Mouse (Mus musculus) embryonic facial prominence, embryonic 14.5 days (tissue): ENCODE measurements around the gene Dnajc4. TPM values are rescaled to one million over a fixed set of nuclear protein-coding genes. Genes with fewer than 3 reads are reported as not detected.

Experiments used
- ATAC-seq: fragments of 200-750 bp; cut with Nextera tagmentation; 2 replicates; pipeline ENCODE4 v1.8.0; 2017; ENCODE audit warnings: low read depth, moderate number of reproducible peaks, moderate TSS enrichment
- DNase-seq: peaks from one replicate; pipeline ENCODE4 v3.0.0-alpha.2; 2015; ENCODE audit warnings: low spot score
- H3K27ac ChIP-seq: fragments of 300-500 bp; sonication (generic); replicated peaks from 2 replicates; pipeline ENCODE4 v1.5.1; 2014; ENCODE audit warnings: low read depth, mild to moderate bottlenecking, low read length, moderate library complexity
- H3K27me3 ChIP-seq: fragments of 300-500 bp; sonication (generic); replicated peaks from 2 replicates; pipeline ENCODE4 v1.6.1; 2014; ENCODE audit warnings: low read length; ENCODE audit not compliant: control insufficient read depth, insufficient read depth
- H3K36me3 ChIP-seq: fragments of 300-500 bp; sonication (generic); 2 replicates; pipeline ENCODE4 v1.6.1; 2014; ENCODE audit warnings: low read length, mixed read lengths; ENCODE audit not compliant: control insufficient read depth, insufficient read depth
- H3K4me1 ChIP-seq: fragments of 300-500 bp; sonication (generic); 2 replicates; pipeline ENCODE4 v1.6.1; 2014; ENCODE audit warnings: antibody characterized with exemption, low read length; ENCODE audit not compliant: control insufficient read depth, insufficient read depth
- H3K4me2 ChIP-seq: fragments of 300-500 bp; sonication (generic); 2 replicates; pipeline ENCODE4 v1.6.1; 2014; ENCODE audit warnings: low read depth, mild to moderate bottlenecking, low read length, moderate library complexity, mixed read lengths
- H3K4me3 ChIP-seq: fragments of 300-500 bp; sonication (generic); 2 replicates; pipeline ENCODE4 v1.5.1; 2014; ENCODE audit warnings: low read depth, mild to moderate bottlenecking, low read length
- H3K9ac ChIP-seq: fragments of 300-500 bp; sonication (generic); 2 replicates; pipeline ENCODE4 v1.6.1; 2014; ENCODE audit warnings: low read depth, mild to moderate bottlenecking, low read length, moderate library complexity, mixed read lengths
- H3K9me3 ChIP-seq: fragments of 300-500 bp; sonication (generic); 2 replicates; pipeline ENCODE4 v1.6.1; 2016; ENCODE audit warnings: low read length; ENCODE audit not compliant: control insufficient read depth
- WGBS: fragments of 180-500 bp; shearing (Covaris S2); extraction: QIAGEN DNeasy Blood & Tissue Kit; methylation state at CpG from one replicate; pipeline ENCODE4 v1.1.7; 2014; 5-methylcytosine and 5-hydroxymethylcytosine counted together
- polyA plus RNA-seq: library from polyadenylated mRNA; unstranded; fragments of >200 nt; fragmentation: Nextera tagmentation; extraction: Ambion mirVana; gene quantifications from 2 replicates; pipeline ENCODE4 v1.2.1, GENCODE M21; 2014

The Dnajc4 gene
- polyA plus RNA-seq, 1 experiment from 2014 or later = 21.7 TPM

- ATAC-seq = 0 out of 2 replicates have a peak, but pooled peaks have one; percentile 28
- H3K36me3 ChIP-seq = peaks cover 57% of the 10 kb centered on the region
Measured at GRCm38 (mm10) chr19:7019191-7019590, 26.8 kb upstream of the Dnajc4 start, which contains the start of gene Fermt3. Fermt3 (minus strand) TSS chr19:7019469.

GRCm38 (mm10) chr19:7018546-7018945 lies 26.2 kb upstream of the Dnajc4 start:
- no peak for DNase-seq
- H3K9ac ChIP-seq = no peak overlapping the region
- no peak overlapping the region for H3K4me3 ChIP-seq
- H3K4me1 ChIP-seq = no peaks in the 10 kb centered on the region
- WGBS = 83% methylated on average over 11 of the region's 11 CpGs
- H3K4me2 ChIP-seq = no peak overlapping the region
- no peak for ATAC-seq
- H3K27ac ChIP-seq = no peak overlapping the region; the same call in 1 of the 2 replicates
- peaks cover 51% of the 10 kb centered on the region for H3K36me3 ChIP-seq
- no peaks in the 10 kb centered on the region for H3K9me3 ChIP-seq
- H3K27me3 ChIP-seq = no peaks in the 10 kb centered on the region

More at GRCm38 (mm10) chr19:7019191-7019590, 26.8 kb upstream of the Dnajc4 start, which contains the start of gene Fermt3:
- 86% methylated on average over 5 of the region's 5 CpGs for WGBS
- H3K4me3 ChIP-seq = no peak within 1 kb of the TSS
- H3K4me1 ChIP-seq = no peaks in the 10 kb centered on the region
- no peak within 1 kb of the TSS; the same call in 1 of the 2 replicates for H3K27ac ChIP-seq
- peak; percentile 17 for DNase-seq
- no peaks in the 10 kb centered on the region for H3K9me3 ChIP-seq
- no peaks in the 10 kb centered on the region for H3K27me3 ChIP-seq
- no peak within 1 kb of the TSS for H3K4me2 ChIP-seq
- no peak within 1 kb of the TSS for H3K9ac ChIP-seq

DNA sequence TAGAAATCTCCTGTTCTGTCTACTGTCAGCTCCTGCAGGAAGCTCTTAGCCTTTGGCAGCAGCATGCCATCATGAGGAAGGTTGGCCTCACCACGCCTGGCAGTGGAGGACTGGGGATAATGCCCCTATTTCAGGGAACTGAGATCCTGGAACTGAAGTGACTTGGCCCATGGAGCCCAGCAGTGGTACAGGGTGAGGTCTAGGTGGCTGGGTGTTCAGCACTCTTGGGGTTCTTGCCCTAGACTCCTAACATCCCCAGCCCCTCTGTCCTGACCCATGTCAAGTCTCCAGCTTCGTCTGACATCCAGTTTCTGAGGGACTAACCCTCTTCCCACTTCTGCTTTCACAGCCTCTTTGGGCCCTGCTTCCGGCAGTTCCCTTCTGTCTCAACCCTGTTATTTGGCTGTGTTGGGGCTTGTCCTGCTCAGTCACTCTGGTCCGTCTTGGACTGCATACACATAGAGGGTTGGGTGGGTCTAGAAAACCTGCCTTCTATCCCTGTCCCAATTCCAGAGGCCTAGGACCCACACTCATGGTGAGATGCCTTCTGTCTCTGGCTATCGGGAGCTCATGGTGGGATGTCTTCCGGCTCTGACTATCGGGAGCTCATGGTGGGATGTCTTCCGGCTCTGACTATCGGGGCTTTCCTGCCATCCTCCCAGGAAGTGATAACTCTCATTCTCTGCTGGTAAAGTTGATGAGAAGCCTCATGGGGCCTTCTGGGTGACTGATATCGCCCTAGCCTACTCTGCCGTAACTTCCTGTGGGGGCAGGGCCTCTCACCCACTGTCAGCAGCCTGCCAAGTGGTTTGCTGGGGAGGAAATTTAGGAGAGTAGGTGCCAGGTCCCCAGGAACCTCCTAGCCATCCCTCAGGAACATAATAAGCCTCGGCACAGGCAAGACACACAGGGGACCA lies 25.4 kb upstream of the Dnajc4 start:
- DNase-seq (no peak), ATAC-seq (no peak)
- Histone ChIP-seq H3K36me3 (peaks cover 43% of the 10 kb centered on the region), H3K4me3 (no peak overlapping the region), H3K27me3 (no peaks in the 10 kb centered on the region), H3K9me3 (no peaks in the 10 kb centered on the region), H3K4me2 (no peak overlapping the region), H3K9ac (no peak overlapping the region), H3K27ac (no peak overlapping the region), H3K4me1 (no peaks in the 10 kb centered on the region)
- 85% methylated on average over 12 of the region's 12 CpGs for whole genome bisulfite sequencing

GRCm38 (mm10) chr19:7014481-7015135 lies 22.2 kb upstream of the Dnajc4 start:
- H3K9me3 ChIP-seq = no peaks in the 10 kb centered on the region
- H3K27ac ChIP-seq = no peak overlapping the region
- H3K9ac ChIP-seq = no peak overlapping the region
- no peak for ATAC-seq
- no peak overlapping the region for H3K4me2 ChIP-seq
- no peaks in the 10 kb centered on the region for H3K27me3 ChIP-seq
- no peak overlapping the region for H3K4me3 ChIP-seq
- H3K4me1 ChIP-seq = no peaks in the 10 kb centered on the region
- H3K36me3 ChIP-seq = peaks cover 12% of the 10 kb centered on the region; the same call in 1 of the 2 replicates
- DNase-seq = no peak
- WGBS = 94% methylated on average over 19 of the region's 20 CpGs

DNA sequence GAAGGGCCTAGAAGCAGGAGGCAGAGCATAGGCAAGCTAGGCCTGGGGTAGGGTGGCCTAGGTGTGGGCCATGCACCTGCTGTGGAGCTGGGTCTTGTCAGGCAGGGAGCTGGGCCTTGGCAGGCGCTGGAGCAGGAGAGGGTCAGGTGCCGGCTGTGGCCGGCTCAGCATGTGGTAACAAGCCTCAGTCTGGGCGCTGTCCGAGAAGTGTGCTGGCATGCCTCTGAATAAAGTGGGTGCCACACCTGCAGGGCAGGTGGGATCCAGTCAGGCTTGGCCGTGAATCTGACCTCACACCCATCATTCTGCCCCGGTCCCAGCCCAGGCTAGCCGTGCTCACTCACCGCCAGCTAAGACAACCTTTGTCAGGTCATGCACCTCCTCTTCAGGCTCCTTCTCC lies 21.6 kb upstream of the Dnajc4 start:
- DNase-seq = no peak
- no peak overlapping the region for H3K4me2 ChIP-seq
- no peak for ATAC-seq
- H3K4me1 ChIP-seq = no peaks in the 10 kb centered on the region
- H3K36me3 ChIP-seq = peaks cover 6% of the 10 kb centered on the region; the same call in 1 of the 2 replicates
- H3K27ac ChIP-seq = no peak overlapping the region
- 81% methylated on average over 8 of the region's 9 CpGs for WGBS
- no peak overlapping the region for H3K4me3 ChIP-seq
- no peaks in the 10 kb centered on the region for H3K9me3 ChIP-seq
- no peak overlapping the region for H3K9ac ChIP-seq
- H3K27me3 ChIP-seq = no peaks in the 10 kb centered on the region

DNA sequence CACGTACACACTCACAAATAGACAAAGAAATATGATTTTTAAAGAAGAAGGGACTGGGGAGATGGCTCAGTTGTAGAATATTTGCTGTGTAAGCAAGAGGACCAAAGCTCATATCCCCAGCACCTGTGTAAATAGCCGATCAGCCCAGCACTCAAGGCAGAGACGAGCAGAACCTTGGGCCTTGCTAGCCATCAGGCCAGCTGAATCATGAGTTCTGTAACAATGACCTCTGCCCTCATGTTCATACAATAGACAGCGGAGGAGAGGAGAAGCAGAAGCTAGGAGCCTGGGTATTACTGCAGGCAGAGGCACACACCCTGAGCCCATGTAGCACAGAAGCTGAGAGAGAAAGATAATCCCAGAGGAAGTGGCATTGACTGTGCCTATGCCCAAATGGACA lies 20.1 kb upstream of the Dnajc4 start:
- 79% methylated on average over 4 of the region's 4 CpGs for WGBS
- Histone ChIP-seq H3K9ac (no peak overlapping the region), H3K4me3 (no peak overlapping the region), H3K27ac (no peak overlapping the region), H3K9me3 (no peaks in the 10 kb centered on the region), H3K4me1 (no peaks in the 10 kb centered on the region), H3K4me2 (no peak overlapping the region), H3K27me3 (no peaks in the 10 kb centered on the region), H3K36me3 (0 out of 2 replicates have a peak, but pooled peaks cover 6% of the 10 kb centered on the region)
- DNase-seq = no peak
- ATAC-seq = no peak

DNA sequence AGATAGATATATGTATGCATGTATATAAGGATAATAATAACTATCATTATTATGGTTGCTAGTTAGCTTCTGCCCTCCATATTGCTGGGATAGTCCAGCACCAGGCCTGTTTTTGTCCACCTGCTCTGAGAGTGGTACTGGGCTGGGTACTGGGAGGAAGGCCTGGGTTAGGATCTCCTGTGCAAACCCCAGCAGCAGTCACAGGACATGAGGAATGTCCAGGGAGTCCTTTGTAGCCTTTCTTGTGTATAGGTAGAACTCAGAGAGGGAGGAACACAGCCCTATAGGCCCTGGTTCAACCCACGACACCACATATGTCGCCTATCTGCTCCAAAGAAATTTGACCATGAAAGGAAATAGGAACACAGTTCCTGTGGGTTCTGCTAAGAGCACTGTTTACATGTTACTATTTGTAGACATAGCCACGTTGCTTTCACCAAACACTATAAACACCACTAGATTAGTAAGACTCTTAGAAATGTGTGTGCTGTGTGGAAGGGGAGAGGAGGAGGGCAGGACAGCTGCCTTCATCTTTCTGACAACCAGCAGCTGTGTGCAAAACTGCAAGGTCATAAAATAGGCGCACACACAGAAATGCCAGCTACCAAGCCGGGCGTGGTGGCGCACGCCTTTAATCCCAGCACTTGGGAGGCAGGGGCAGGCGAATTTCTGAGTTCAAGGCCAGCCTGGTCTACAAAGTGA lies 14.7 kb upstream of the Dnajc4 start:
- Histone ChIP-seq H3K9me3 (no peaks in the 10 kb centered on the region), H3K4me3 (no peak overlapping the region), H3K9ac (no peak overlapping the region), H3K4me2 (no peak overlapping the region), H3K36me3 (no peaks in the 10 kb centered on the region), H3K27me3 (no peaks in the 10 kb centered on the region), H3K4me1 (no peaks in the 10 kb centered on the region), H3K27ac (no peak overlapping the region)
- ATAC-seq (no peak; the same call in 1 of the 2 replicates), DNase-seq (no peak)
- WGBS = 79% methylated on average over 9 of the region's 9 CpGs

- no peak overlapping the region for H3K27ac ChIP-seq
- no peak overlapping the region for H3K4me3 ChIP-seq
- H3K9ac ChIP-seq = no peak overlapping the region
- 91% methylated on average over 19 of the region's 19 CpGs for WGBS
- H3K4me2 ChIP-seq = no peak overlapping the region
- DNase-seq (no peak), ATAC-seq (no peak)
- peaks cover 16% of the 10 kb centered on the region; the same call in 1 of the 2 replicates for H3K4me1 ChIP-seq
- H3K27me3 ChIP-seq = no peaks in the 10 kb centered on the region
- no peaks in the 10 kb centered on the region for H3K9me3 ChIP-seq
- H3K36me3 ChIP-seq = peaks cover 21% of the 10 kb centered on the region
Measured at GRCm38 (mm10) chr19:6999360-7000063, 7.1 kb upstream of the Dnajc4 start.
